Mouse (Mus musculus) cerebellum, adult 2 months (tissue): ENCODE measurements around the gene Pcbp1.

Source experiments
- CTCF ChIP-seq: fragments of 200-500 bp; IDR thresholded peaks from 2 replicates; pipeline ENCODE4 v1.5.1; 2011; ENCODE audit warnings: low read depth, mild to moderate bottlenecking, control low read depth, low read length, moderate library complexity, borderline replicate concordance; ENCODE audit not compliant: insufficient read depth
- POLR2A ChIP-seq: fragments of 200-500 bp; IDR thresholded peaks from 2 replicates; pipeline ENCODE4 v1.6.1; 2011; ENCODE audit warnings: low read length, control low read depth, borderline replicate concordance; ENCODE audit not compliant: insufficient read depth

GRCm38 (mm10) chr6:86474646-86475181 is 51.4 kb downstream of the Pcbp1 start:
- TF ChIP-seq CTCF (no peak), POLR2A (no peak)
